In the genomic region with DNA sequence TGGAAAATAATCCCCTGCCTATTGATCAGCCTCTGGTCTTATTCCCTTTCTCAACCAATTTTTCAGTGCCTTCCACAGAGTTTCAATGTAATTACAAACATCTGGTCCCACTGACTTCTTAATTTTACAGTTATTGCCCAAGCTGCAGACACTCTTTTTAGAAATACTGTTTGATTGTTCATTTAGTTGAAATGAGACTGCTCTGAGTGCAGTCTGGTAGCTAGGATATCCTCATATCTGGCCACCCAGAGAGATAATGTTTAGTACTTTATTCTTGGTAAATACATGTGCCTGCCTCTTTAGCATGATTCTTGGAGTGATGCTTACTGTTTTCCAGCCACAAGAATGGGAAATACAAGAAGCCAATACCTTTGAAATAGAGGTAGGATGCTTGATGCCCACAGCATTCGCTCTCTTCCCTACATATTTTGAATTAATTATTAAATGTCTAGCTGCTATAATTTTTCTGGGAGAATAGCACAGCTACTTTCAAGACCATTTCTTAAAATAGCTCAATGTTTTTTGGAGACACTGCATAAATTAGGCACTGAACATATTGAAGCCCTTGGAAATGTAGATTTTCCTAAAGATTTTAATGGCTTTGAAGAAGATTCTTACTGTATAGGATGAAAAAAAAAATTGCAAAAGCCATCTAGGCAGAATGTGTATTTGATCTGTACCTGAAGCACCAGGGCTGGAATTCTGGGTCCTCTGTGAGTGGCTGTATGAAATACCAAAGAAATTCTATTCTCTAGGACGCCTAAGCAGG, we compare ENCODE assay signal across 28 mouse cellular contexts.
"Had no signal": no experiment of that assay in that cellular context is flagged by ENCODE, and none has a peak within 500 bp of the region (broad histone marks: within the 10 kb centered on the region; RNA-seq: fewer than 3 reads in every experiment).

No protein-coding gene starts in this region.

- H3K27me3 ChIP-seq: heart, embryonic 12.5 days; hindbrain, embryonic 12.5 days; intestine, embryonic 15.5 days; limb, embryonic 12.5 days; liver, embryonic 13.5 days; liver, embryonic 15.5 days had no signal

- H3K9ac ChIP-seq: heart, embryonic 12.5 days; hindbrain, embryonic 12.5 days; hindbrain, embryonic 14.5 days; intestine, embryonic 15.5 days; limb, embryonic 12.5 days; liver, embryonic 13.5 days; liver, embryonic 15.5 days; liver, postnatal 0 days had no signal

- DNase-seq: gastrocnemius, adult 2 months; gastrocnemius, postnatal 10 days; gastrocnemius, postnatal 25 days; heart, adult 18-20 months; heart, postnatal 10 days; heart, postnatal 4 days; kidney, adult 18-20 months; kidney, adult 8-10 months; kidney, postnatal 10 days; kidney, postnatal 25 days; kidney, postnatal 4 days; layer of hippocampus, adult 9-11 months; liver; liver, embryonic 13.5 days; liver, postnatal 0 days had no signal

- H3K36me3 ChIP-seq: heart, embryonic 10.5 days; heart, embryonic 12.5 days; hindbrain, embryonic 10.5 days; hindbrain, embryonic 12.5 days; intestine, embryonic 15.5 days; limb, embryonic 10.5 days; limb, embryonic 12.5 days; liver, embryonic 13.5 days; liver, embryonic 15.5 days had no signal

- H3K9me3 ChIP-seq: heart, embryonic 10.5 days; heart, embryonic 12.5 days; hindbrain, embryonic 10.5 days; hindbrain, embryonic 12.5 days; intestine, embryonic 15.5 days; limb, embryonic 10.5 days; limb, embryonic 12.5 days; liver, embryonic 13.5 days; liver, embryonic 15.5 days had no signal

- H3K4me3 ChIP-seq: gastrocnemius, adult 2 months; heart, embryonic 10.5 days; heart, embryonic 12.5 days; hindbrain, embryonic 10.5 days; hindbrain, embryonic 12.5 days; intestine, embryonic 15.5 days; limb, embryonic 10.5 days; limb, embryonic 12.5 days; liver, embryonic 13.5 days; liver, embryonic 15.5 days had no signal

- H3K27ac ChIP-seq: gastrocnemius, adult 2 months; heart, embryonic 10.5 days; hindbrain, embryonic 10.5 days; hindbrain, embryonic 12.5 days; hindbrain, embryonic 14.5 days; intestine, embryonic 15.5 days; limb, embryonic 10.5 days; limb, embryonic 12.5 days; liver, embryonic 13.5 days; liver, embryonic 15.5 days had no signal

- ATAC-seq: hindbrain, embryonic 16.5 days; inflammation-experienced regulatory T-cells, adult 6 months; intestine, embryonic 15.5 days; intestine, postnatal 0 days; liver, postnatal 0 days had no signal

- H3K4me1 ChIP-seq: heart, embryonic 10.5 days; heart, embryonic 12.5 days; hindbrain, embryonic 10.5 days; hindbrain, embryonic 12.5 days; intestine, embryonic 15.5 days; liver, embryonic 13.5 days; liver, embryonic 15.5 days had no signal

- H3K4me2 ChIP-seq: heart, embryonic 12.5 days; hindbrain, embryonic 12.5 days; hindbrain, embryonic 14.5 days; intestine, embryonic 15.5 days; limb, embryonic 12.5 days; liver, embryonic 11.5 days; liver, embryonic 13.5 days; liver, embryonic 15.5 days had no signal
